Mouse (Mus musculus) C2C12 (cell line): Measurements from ENCODE around the gene Vdr.

ENCODE experiments used
- CEBPB ChIP-seq: IDR thresholded peaks from one replicate; pipeline ENCODE4 v1.6.1; 2011; ENCODE audit warnings: low read depth, mild to moderate bottlenecking, control low read depth, moderate library complexity
- CTCF ChIP-seq: IDR thresholded peaks from one replicate; pipeline ENCODE4 v1.5.1; 2011; ENCODE audit not compliant: control insufficient read depth, insufficient read depth, insufficient read length
- MAX ChIP-seq: IDR thresholded peaks from one replicate; pipeline ENCODE4 v1.6.1; 2011; ENCODE audit warnings: mild to moderate bottlenecking, control low read depth
- MYOD1 ChIP-seq: IDR thresholded peaks from one replicate; pipeline ENCODE4 v1.6.1; 2011; ENCODE audit warnings: low read depth; ENCODE audit not compliant: control insufficient read depth, insufficient read length
- MYOG ChIP-seq: IDR thresholded peaks from one replicate; pipeline ENCODE4 v1.6.1; 2011; ENCODE audit not compliant: control insufficient read depth, insufficient read length; ENCODE audit errors: extremely low read depth
- USF1 ChIP-seq: IDR thresholded peaks from one replicate; pipeline ENCODE4 v1.6.1; 2011; ENCODE audit warnings: low read depth, mild to moderate bottlenecking, control low read depth, moderate library complexity

DNA sequence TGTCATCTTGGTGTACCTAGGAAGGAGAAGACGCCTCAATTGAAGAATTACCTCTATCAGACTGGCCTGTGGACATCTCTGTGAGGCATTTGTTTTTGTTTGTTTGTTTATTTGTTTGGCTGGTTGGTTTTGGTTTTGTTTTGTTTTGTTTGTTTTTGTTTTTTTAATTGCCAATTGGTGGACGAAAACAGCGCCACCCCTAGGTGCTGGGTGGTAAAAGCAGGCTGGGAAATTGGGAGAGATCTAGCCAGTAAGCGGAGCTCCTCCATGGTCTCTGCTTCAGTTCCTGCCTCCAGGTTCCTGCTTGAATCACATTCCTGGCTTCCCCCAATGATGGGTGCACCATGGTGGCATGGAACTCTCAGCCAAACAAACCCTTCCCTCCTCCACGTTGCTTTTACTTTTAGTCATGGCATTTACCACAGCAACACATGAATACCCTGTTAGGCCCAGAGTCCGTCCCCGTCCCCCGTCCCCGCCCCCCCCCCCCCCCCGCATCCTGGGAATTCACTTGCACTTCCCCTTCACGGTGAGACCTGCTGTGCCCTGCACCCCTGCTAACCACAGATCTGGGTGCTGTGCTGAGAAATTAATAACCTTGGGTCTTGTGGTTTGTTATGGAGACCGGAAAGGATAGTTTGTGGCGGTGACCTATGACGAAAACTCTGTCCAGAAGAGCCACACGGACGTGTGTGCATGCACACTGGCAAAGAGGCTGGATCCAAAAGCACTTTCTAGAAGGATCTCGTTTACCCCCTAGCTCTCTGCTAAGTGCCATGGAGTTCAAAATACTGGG, 94.0 kb downstream of the Vdr start:
- no peak for TF ChIP-seq CTCF
- TF ChIP-seq MAX, result no peak
- no peak for TF ChIP-seq USF1
- TF ChIP-seq CEBPB, result peak; percentile 3
- no peak for TF ChIP-seq MYOG
- TF ChIP-seq MYOD1, result no peak
